Mouse (Mus musculus) forebrain, embryonic 10.5 days (tissue): Measurements from ENCODE around the gene Kctd15. TPM values are rescaled to one million over a fixed set of nuclear protein-coding genes. Genes with fewer than 3 reads are reported as not detected.

Experiments
- DNase-seq: peaks from one replicate; pipeline ENCODE4 v3.0.0-alpha.2; 2017; ENCODE audit warnings: low spot score; ENCODE audit errors: extremely low spot score
- H3K27ac ChIP-seq: fragments of 300-500 bp; sonication (generic); 2 replicates; pipeline ENCODE4 v1.5.1; 2016; ENCODE audit warnings: mild to moderate bottlenecking
- H3K27me3 ChIP-seq: fragments of 300-500 bp; sonication (generic); 2 replicates; pipeline ENCODE4 v1.6.1; 2016; ENCODE audit warnings: mild to moderate bottlenecking; ENCODE audit not compliant: poor library complexity, severe bottlenecking
- H3K36me3 ChIP-seq: fragments of 300-500 bp; sonication (generic); replicated peaks from 2 replicates; pipeline ENCODE4 v1.6.1; 2016; ENCODE audit warnings: mild to moderate bottlenecking, moderate library complexity
- H3K4me1 ChIP-seq: fragments of 300-500 bp; sonication (generic); 2 replicates; pipeline ENCODE4 v1.6.1; 2016
- H3K4me3 ChIP-seq: fragments of 300-500 bp; sonication (generic); 2 replicates; pipeline ENCODE4 v1.5.1; 2016; ENCODE audit warnings: mild to moderate bottlenecking, moderate library complexity
- H3K9me3 ChIP-seq: fragments of 300-500 bp; sonication (generic); 2 replicates; pipeline ENCODE4 v1.6.1; 2016; ENCODE audit warnings: mild to moderate bottlenecking, moderate library complexity
- WGBS: fragments of 180-500 bp; shearing (Covaris S2); methylation state at CpG from one replicate; pipeline ENCODE4 v1.1.7; 2016; 5-methylcytosine and 5-hydroxymethylcytosine counted together
- polyA plus RNA-seq: library from polyadenylated mRNA; unstranded; fragments of >200 nt; fragmentation: Nextera tagmentation; extraction: Ambion mirVana; gene quantifications from 2 replicates; pipeline ENCODE4 v1.2.1, GENCODE M21; 2016

Kctd15 gene
- polyA plus RNA-seq, 1 experiment from 2014 or later = 57.1 TPM

- DNase-seq = no peak
- H3K4me1 ChIP-seq = peaks cover 15% of the 10 kb centered on the region
These were observed 28.6 kb upstream of the Kctd15 start for GRCm38 (mm10) chr7:34685176-34685575.

GRCm38 (mm10) chr7:34680771-34681421 is 24.4 kb upstream of the Kctd15 start:
- H3K4me1 ChIP-seq = peaks cover 4% of the 10 kb centered on the region
- H3K36me3 ChIP-seq = no peaks in the 10 kb centered on the region
- H3K4me3 ChIP-seq = no peak overlapping the region
- WGBS = 71% methylated on average over 15 of the region's 15 CpGs
- no peak overlapping the region for H3K27ac ChIP-seq
- no peaks in the 10 kb centered on the region for H3K9me3 ChIP-seq
- peaks cover 10% of the 10 kb centered on the region for H3K27me3 ChIP-seq
- no peak for DNase-seq

More at GRCm38 (mm10) chr7:34685176-34685575, 28.6 kb upstream of the Kctd15 start:
- Histone ChIP-seq H3K27me3 (0 out of 2 replicates have a peak, but pooled peaks cover 4% of the 10 kb centered on the region), H3K9me3 (no peaks in the 10 kb centered on the region), H3K27ac (no peak overlapping the region), H3K36me3 (no peaks in the 10 kb centered on the region), H3K4me3 (no peak overlapping the region)
- 90% methylated on average over 4 of the region's 4 CpGs for WGBS

DNA sequence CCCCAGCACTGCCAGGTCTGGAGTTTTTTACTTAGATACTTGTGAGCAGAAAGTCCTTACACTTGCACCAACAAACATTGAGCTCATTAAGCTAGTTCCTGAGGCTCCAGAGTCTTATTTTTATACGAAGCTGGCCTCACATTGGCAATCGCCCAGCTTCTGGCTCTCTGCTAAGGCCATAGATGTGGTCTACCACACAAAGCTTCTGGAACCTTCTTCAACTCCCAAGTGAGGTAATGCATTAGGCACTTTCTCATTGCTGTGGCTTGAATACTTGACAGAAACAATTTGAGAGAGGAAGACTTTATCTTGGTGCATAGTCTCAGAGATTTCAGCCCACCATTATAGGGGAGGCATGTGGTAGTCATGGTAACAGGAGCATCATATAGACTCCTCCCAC is 23.4 kb upstream of the Kctd15 start:
- Histone ChIP-seq H3K27ac (no peak overlapping the region), H3K4me1 (peaks cover 14% of the 10 kb centered on the region), H3K9me3 (no peaks in the 10 kb centered on the region), H3K36me3 (no peaks in the 10 kb centered on the region), H3K27me3 (peaks cover 20% of the 10 kb centered on the region), H3K4me3 (no peak overlapping the region)
- DNase-seq = no peak
- 89% methylated on average over 2 of the region's 2 CpGs for WGBS

DNA sequence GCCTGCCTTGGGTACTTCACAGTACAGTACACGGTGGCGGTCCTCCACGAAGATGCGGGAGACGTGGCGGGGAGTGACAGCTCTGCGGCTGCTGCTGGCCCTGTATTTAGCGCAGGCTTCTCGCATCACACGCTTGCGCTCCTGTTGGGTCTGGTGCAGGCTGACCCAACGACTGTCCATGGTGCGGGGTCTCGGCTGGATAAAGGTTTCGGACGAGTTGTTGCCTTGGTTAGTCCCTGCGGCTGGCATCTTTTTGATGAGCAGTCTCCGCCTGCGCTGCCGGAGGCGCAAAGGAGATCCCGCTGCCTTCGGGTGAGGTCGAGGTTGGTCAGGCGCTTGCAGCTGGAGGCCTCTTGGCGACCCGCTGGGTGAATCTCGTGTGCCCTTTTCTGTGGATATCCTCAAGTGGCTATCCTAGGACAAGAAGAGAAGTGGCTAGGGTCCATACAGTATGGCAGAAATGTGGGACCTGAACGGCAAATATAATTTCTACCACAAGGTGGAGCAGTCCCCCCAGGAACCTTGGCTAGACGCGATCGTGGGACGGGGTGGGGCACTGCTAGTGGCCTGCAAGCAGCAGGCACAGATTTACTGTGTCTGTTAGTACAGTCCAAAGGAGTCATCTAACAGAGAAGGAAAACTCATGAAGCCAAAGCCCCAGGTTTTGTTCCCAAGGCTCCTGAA is 19.4 kb upstream of the Kctd15 start:
- Histone ChIP-seq H3K4me3 (peak overlapping the region; percentile 44), H3K27ac (no peak overlapping the region), H3K9me3 (no peaks in the 10 kb centered on the region), H3K36me3 (no peaks in the 10 kb centered on the region), H3K4me1 (peaks cover 30% of the 10 kb centered on the region), H3K27me3 (peaks cover 49% of the 10 kb centered on the region)
- DNase-seq = peak; percentile 81
- WGBS = 5% methylated on average over 33 of the region's 33 CpGs

DNA sequence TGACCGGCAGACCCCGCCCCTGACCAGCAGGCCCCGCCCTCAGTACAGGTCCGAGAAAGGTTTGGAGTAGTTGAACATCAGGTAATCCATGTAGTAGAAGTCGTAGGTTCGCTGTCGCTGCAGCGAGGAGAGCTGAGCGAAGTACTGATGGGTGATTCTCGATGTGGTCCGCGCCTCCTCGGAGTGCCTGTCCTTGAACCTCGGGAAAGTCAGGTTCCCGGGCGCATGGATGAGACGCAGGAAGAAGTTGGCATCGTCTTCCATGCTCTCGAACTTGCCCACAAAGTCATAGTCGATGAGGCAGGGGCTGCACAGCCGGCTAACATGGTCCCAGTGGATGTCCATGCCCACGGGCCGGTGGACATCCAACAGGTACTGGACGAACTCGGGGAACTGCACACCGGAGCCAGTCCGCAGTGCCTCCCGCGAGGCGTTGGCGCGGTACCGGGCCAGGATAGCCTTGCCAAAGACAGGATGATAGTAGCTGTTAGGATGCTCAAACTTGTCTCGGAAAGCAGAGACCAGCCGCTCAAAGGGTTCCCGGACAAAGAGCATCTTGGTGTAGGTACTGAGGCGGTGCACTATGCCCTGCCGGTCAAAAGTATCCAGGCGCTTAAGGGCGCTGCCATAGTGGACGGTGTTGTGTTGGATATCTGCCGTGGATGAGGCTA is 18.7 kb upstream of the Kctd15 start:
- 9% methylated on average over 42 of the region's 42 CpGs for WGBS
- H3K27ac ChIP-seq = no peak overlapping the region
- no peaks in the 10 kb centered on the region for H3K36me3 ChIP-seq
- no peaks in the 10 kb centered on the region for H3K9me3 ChIP-seq
- peaks cover 51% of the 10 kb centered on the region for H3K27me3 ChIP-seq
- DNase-seq = no peak
- H3K4me1 ChIP-seq = peaks cover 30% of the 10 kb centered on the region
- peak overlapping the region; percentile 44 for H3K4me3 ChIP-seq

DNA sequence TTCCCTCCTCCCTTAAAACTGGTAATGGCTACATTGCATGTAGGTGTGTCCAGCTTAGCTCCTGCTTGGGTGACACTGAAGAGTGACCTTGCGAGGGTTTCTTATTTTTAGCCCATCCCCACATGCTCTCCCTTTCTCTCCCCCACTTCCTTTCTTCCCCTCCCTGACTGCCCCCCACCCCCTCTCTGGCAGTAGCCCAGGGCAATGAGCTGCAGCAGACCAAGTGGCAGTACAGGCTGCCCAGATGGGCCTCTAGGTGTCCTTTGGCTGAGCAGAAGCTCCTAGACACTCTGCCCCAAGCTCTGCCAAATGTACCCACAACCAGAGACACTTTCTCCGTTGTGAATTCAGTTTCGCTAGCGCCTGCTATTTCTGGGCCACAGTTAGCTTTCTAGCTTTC is 16.4 kb upstream of the Kctd15 start:
- no peak overlapping the region for H3K4me3 ChIP-seq
- 82% methylated on average over 4 of the region's 4 CpGs for WGBS

DNA sequence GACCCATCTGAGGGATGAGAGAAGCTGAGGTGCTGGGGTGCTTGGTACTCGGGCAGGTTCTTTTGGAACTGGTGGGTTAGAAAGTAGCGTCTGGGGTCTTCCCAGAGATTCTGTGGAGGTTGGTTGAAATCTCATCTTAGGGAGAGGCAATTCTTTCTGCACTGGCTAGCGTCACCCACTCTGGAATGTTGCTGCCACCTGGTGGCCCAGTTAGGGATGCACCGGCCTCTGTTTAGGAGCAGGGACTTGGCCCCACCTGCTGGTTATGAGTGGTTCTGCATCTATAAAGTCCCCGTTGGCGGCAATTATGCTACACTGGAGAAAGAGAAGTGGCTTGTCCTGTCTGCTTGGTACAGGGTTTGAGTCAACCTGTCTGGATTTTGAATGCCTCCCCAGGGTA is 15.4 kb upstream of the Kctd15 start:
- no peak overlapping the region for H3K4me3 ChIP-seq
- DNase-seq = peak; percentile 89
- H3K36me3 ChIP-seq = no peaks in the 10 kb centered on the region
- no peaks in the 10 kb centered on the region for H3K9me3 ChIP-seq
- 4% methylated on average over 6 of the region's 6 CpGs for WGBS
- H3K4me1 ChIP-seq = peaks cover 46% of the 10 kb centered on the region
- H3K27ac ChIP-seq = no peak overlapping the region
- peaks cover 51% of the 10 kb centered on the region for H3K27me3 ChIP-seq

More for the DNA sequence above, 16.4 kb upstream of the Kctd15 start:
- Histone ChIP-seq H3K9me3 (no peaks in the 10 kb centered on the region), H3K27me3 (peaks cover 51% of the 10 kb centered on the region), H3K27ac (no peak overlapping the region), H3K4me1 (peaks cover 46% of the 10 kb centered on the region), H3K36me3 (no peaks in the 10 kb centered on the region)
- no peak for DNase-seq

- 76% methylated on average over 3 of the region's 3 CpGs for WGBS
- H3K9me3 ChIP-seq = 0 out of 2 replicates have a peak, but pooled peaks cover 3% of the 10 kb centered on the region
- no peaks in the 10 kb centered on the region for H3K36me3 ChIP-seq
- H3K4me3 ChIP-seq = no peak overlapping the region
- peaks cover 40% of the 10 kb centered on the region for H3K27me3 ChIP-seq
- H3K27ac ChIP-seq = no peak overlapping the region
- no peak for DNase-seq
- H3K4me1 ChIP-seq = peaks cover 40% of the 10 kb centered on the region
These were observed 14.2 kb upstream of the Kctd15 start for GRCm38 (mm10) chr7:34670778-34671177.

- no peak for DNase-seq
- Histone ChIP-seq H3K27ac (0 out of 2 replicates have a peak overlapping the region, but pooled peaks have one; percentile 46), H3K4me3 (no peak overlapping the region), H3K9me3 (0 out of 2 replicates have a peak, but pooled peaks cover 3% of the 10 kb centered on the region), H3K27me3 (peaks cover 26% of the 10 kb centered on the region), H3K4me1 (peaks cover 26% of the 10 kb centered on the region), H3K36me3 (no peaks in the 10 kb centered on the region)
- 19% methylated on average over 9 of the region's 9 CpGs for WGBS
These were observed 12.8 kb upstream of the Kctd15 start for GRCm38 (mm10) chr7:34669336-34669735.

- H3K27me3 ChIP-seq = peaks cover 11% of the 10 kb centered on the region
These were observed 11.3 kb upstream of the Kctd15 start for GRCm38 (mm10) chr7:34667874-34668273.

DNA sequence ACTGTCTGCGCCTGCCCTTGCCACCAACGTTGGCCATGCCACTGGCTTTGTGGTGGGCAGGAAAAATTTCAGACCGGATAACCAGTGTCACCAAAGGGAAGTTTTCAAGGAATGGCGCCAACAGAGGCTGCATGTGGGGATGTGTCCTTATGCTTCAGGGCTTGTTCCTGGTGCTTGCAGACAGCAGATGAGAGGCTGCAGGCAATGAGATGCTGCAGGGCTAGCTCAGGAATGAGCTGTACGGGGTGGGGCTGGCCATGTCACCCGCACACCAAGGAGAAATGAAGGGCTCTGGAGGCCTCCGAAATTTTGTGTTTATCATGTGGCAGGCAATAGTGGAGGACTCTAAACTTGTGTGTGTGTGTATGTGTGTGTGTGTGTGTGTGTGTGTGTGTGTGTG is 6.6 kb upstream of the Kctd15 start:
- 43% methylated on average over 7 of the region's 7 CpGs for WGBS
- Histone ChIP-seq H3K27me3 (no peaks in the 10 kb centered on the region), H3K9me3 (0 out of 2 replicates have a peak, but pooled peaks cover 3% of the 10 kb centered on the region), H3K27ac (no peak overlapping the region), H3K36me3 (no peaks in the 10 kb centered on the region), H3K4me1 (peaks cover 29% of the 10 kb centered on the region), H3K4me3 (no peak overlapping the region)
- DNase-seq = no peak

More at GRCm38 (mm10) chr7:34667874-34668273, 11.3 kb upstream of the Kctd15 start:
- H3K9me3 ChIP-seq = 0 out of 2 replicates have a peak, but pooled peaks cover 3% of the 10 kb centered on the region
- H3K27ac ChIP-seq = no peak overlapping the region
- 92% methylated on average over 16 of the region's 16 CpGs for WGBS
- no peak for DNase-seq
- no peak overlapping the region for H3K4me3 ChIP-seq
- peaks cover 23% of the 10 kb centered on the region for H3K4me1 ChIP-seq
- H3K36me3 ChIP-seq = no peaks in the 10 kb centered on the region

- Histone ChIP-seq H3K27me3 (no peaks in the 10 kb centered on the region), H3K36me3 (no peaks in the 10 kb centered on the region), H3K27ac (peak overlapping the region; percentile 68), H3K9me3 (0 out of 2 replicates have a peak, but pooled peaks cover 3% of the 10 kb centered on the region), H3K4me1 (peaks cover 32% of the 10 kb centered on the region), H3K4me3 (no peak overlapping the region)
- no peak for DNase-seq
- WGBS = 15% methylated on average over 5 of the region's 5 CpGs
These were observed 5.7 kb upstream of the Kctd15 start for GRCm38 (mm10) chr7:34662227-34662626.
